Mouse (Mus musculus) testis, adult 2 months (tissue): Measurements from ENCODE around the gene Them7.

Source experiments
- CTCF ChIP-seq: fragments of 200-500 bp; IDR thresholded peaks from 2 replicates; pipeline ENCODE4 v1.5.1; 2012; ENCODE audit warnings: low read depth, mild to moderate bottlenecking, inconsistent platforms, low read length, moderate library complexity; ENCODE audit not compliant: control insufficient read depth, insufficient read depth, insufficient replicate concordance
- POLR2A ChIP-seq: fragments of 200-500 bp; IDR thresholded peaks from 2 replicates; pipeline ENCODE4 v1.6.1; 2012; ENCODE audit warnings: low read depth, mild to moderate bottlenecking, inconsistent platforms, low read length, moderate library complexity; ENCODE audit not compliant: control insufficient read depth

DNA sequence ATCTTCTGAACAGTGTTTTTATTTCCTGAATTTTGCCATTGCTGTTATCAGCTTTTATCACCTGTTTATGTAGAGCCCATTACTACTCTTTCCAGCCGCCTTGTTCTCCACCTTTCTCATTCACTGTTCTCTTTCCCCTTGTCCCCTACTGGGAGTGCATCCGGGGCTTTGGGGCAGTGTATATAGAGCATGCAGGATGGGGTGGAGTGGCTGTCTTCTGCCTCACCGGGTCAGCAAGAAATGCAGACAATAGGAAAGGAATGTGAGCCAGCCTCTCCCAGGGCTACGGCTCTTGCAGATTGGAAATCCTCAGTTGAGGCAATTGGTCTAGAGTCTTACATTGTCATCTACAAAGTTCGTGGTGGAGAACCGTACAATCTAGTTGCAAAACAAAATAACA lies 41.6 kb upstream of the Them7 start:
- TF ChIP-seq CTCF: no peak
- no peak for TF ChIP-seq POLR2A
